Mouse (Mus musculus): ENCODE measurements around the gene Rfx1. TPM values are rescaled to one million over a fixed set of nuclear protein-coding genes. Genes with fewer than 3 reads are reported as not detected.

The Rfx1 gene
- polyA plus RNA-seq, 1 experiment from 2014 or later = 7.5 TPM

- Histone ChIP-seq H3K4me2 (no peak overlapping the region), H3K27ac (ENCODE audit: low read depth, low read length) (no peak overlapping the region), H3K4me1 (ENCODE audit: control insufficient read depth, insufficient read depth, low read length) (no peaks in the 10 kb centered on the region), H3K9me3 (replicated peaks; ENCODE audit: control insufficient read depth, low read length) (no peaks in the 10 kb centered on the region), H3K4me3 (ENCODE audit: low read depth, low read length) (no peak overlapping the region), H3K36me3 (ENCODE audit: control insufficient read depth, insufficient read depth, low read length) (peaks cover 25% of the 10 kb centered on the region), H3K27me3 (ENCODE audit: control insufficient read depth, insufficient read depth, low read length) (no peaks in the 10 kb centered on the region), H3K9ac (ENCODE audit: low read depth, low read length) (no peak overlapping the region)
- no peak for ATAC-seq (replicated peaks; ENCODE audit: insufficient number of reproducible peaks, low FRiP score, low TSS enrichment)
- WGBS (ENCODE audit: insufficient replicate concordance) = 87% methylated on average over 7 of the region's 7 CpGs
These were observed 20.5 kb downstream of the Rfx1 start for GRCm38 (mm10) chr8:84087156-84087555.

DNA sequence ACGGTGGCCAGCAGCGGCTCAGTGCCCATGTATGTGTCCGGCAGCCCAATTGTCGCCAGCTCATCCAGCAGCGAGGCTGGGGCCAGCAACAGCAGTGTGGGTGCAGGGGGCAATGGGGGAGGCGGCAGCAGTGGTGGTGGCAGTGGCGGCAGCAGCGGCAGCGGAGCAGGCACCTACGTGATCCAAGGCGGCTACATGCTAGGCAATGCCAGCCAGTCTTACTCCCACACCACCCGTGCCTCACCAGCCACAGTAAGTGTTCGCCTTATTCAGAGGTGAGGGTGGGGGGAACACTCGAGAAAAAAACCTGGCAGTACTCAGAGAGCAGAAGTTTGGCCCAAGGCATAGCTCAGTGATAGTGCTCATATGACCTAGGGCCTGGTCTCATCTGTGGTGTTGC, 21.2 kb downstream of the Rfx1 start:
- Histone ChIP-seq H3K9me3 (replicated peaks; ENCODE audit: control insufficient read depth, low read length) (no peaks in the 10 kb centered on the region), H3K27ac (ENCODE audit: low read depth, low read length) (no peak overlapping the region), H3K27me3 (ENCODE audit: control insufficient read depth, insufficient read depth, low read length) (no peaks in the 10 kb centered on the region), H3K4me2 (no peak overlapping the region), H3K4me1 (ENCODE audit: control insufficient read depth, insufficient read depth, low read length) (no peaks in the 10 kb centered on the region), H3K9ac (ENCODE audit: low read depth, low read length) (no peak overlapping the region), H3K36me3 (ENCODE audit: control insufficient read depth, insufficient read depth, low read length) (peaks cover 20% of the 10 kb centered on the region), H3K4me3 (ENCODE audit: low read depth, low read length) (no peak overlapping the region)
- no peak for ATAC-seq (replicated peaks; ENCODE audit: insufficient number of reproducible peaks, low FRiP score, low TSS enrichment)
- WGBS (ENCODE audit: insufficient replicate concordance) = 92% methylated on average over 14 of the region's 14 CpGs

DNA sequence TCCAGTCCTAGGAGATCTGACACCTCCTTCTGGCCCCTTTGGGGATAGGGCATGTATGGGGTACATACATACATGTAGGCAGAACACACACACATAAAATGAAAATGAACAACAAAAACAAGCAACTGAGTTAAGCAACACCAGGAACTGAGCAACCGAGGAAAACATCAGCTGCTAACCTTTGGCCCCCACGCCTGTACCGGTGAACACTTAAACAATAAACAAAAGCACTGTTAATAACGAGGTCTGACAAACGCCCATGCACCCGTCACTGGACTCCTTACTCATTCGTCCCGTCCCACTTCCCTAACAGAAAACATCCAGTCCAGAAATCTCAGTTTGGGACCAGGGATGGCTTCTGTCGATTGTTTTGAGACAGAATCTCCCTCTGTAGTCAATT, 22.6 kb downstream of the Rfx1 start:
- no peak overlapping the region for H3K4me3 ChIP-seq (ENCODE audit: low read depth, low read length)
- H3K9ac ChIP-seq (ENCODE audit: low read depth, low read length) = no peak overlapping the region
- H3K36me3 ChIP-seq (ENCODE audit: control insufficient read depth, insufficient read depth, low read length) = peaks cover 17% of the 10 kb centered on the region
- ATAC-seq (replicated peaks; ENCODE audit: insufficient number of reproducible peaks, low FRiP score, low TSS enrichment) = no peak
- H3K27ac ChIP-seq (ENCODE audit: low read depth, low read length) = no peak overlapping the region
- H3K4me2 ChIP-seq = no peak overlapping the region
- WGBS (ENCODE audit: insufficient replicate concordance) = 83% methylated on average over 9 of the region's 9 CpGs
- no peaks in the 10 kb centered on the region for H3K9me3 ChIP-seq (replicated peaks; ENCODE audit: control insufficient read depth, low read length)
- H3K4me1 ChIP-seq (ENCODE audit: control insufficient read depth, insufficient read depth, low read length) = no peaks in the 10 kb centered on the region
- H3K27me3 ChIP-seq (ENCODE audit: control insufficient read depth, insufficient read depth, low read length) = no peaks in the 10 kb centered on the region

DNA sequence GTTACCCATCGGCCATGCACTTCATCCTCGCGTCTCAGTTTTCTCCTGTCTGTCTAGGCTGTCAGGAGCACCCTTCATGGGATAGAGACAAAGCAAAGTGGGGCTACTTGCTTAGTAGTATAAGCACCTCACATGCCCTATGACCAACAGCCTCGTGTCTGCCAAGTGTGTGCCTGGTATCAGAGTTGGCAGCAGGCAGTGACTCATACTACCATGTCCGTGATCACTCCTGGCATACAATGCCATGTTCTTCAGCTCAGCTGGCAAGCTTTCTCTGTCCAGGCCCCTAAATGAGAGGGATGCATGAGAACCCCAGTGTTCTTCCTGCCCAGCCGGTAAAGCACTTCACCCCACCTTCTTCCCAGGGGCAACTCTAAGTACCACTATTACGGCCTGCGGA, 24.0 kb downstream of the Rfx1 start:
- Histone ChIP-seq H3K36me3 (ENCODE audit: control insufficient read depth, insufficient read depth, low read length) (peaks cover 22% of the 10 kb centered on the region), H3K4me1 (ENCODE audit: control insufficient read depth, insufficient read depth, low read length) (no peaks in the 10 kb centered on the region), H3K27me3 (ENCODE audit: control insufficient read depth, insufficient read depth, low read length) (no peaks in the 10 kb centered on the region), H3K4me3 (ENCODE audit: low read depth, low read length) (no peak overlapping the region), H3K4me2 (no peak overlapping the region), H3K9ac (ENCODE audit: low read depth, low read length) (no peak overlapping the region), H3K9me3 (replicated peaks; ENCODE audit: control insufficient read depth, low read length) (no peaks in the 10 kb centered on the region), H3K27ac (ENCODE audit: low read depth, low read length) (no peak overlapping the region)
- ATAC-seq (replicated peaks; ENCODE audit: insufficient number of reproducible peaks, low FRiP score, low TSS enrichment) = no peak
- 91% methylated on average over 8 of the region's 8 CpGs for WGBS (ENCODE audit: insufficient replicate concordance)

GRCm38 (mm10) chr8:84096061-84096460, 29.4 kb downstream of the Rfx1 start:
- Histone ChIP-seq H3K36me3 (ENCODE audit: control insufficient read depth, insufficient read depth, low read length) (peaks cover 27% of the 10 kb centered on the region), H3K4me2 (no peak overlapping the region), H3K4me1 (ENCODE audit: control insufficient read depth, insufficient read depth, low read length) (no peaks in the 10 kb centered on the region), H3K27me3 (ENCODE audit: control insufficient read depth, insufficient read depth, low read length) (no peaks in the 10 kb centered on the region), H3K27ac (ENCODE audit: low read depth, low read length) (no peak overlapping the region), H3K4me3 (ENCODE audit: low read depth, low read length) (no peak overlapping the region), H3K9me3 (replicated peaks; ENCODE audit: control insufficient read depth, low read length) (no peaks in the 10 kb centered on the region), H3K9ac (ENCODE audit: low read depth, low read length) (no peak overlapping the region)
- ATAC-seq (replicated peaks; ENCODE audit: insufficient number of reproducible peaks, low FRiP score, low TSS enrichment) = no peak
- WGBS (ENCODE audit: insufficient replicate concordance) = 75% methylated on average over 8 of the region's 8 CpGs

- H3K36me3 ChIP-seq (ENCODE audit: control insufficient read depth, insufficient read depth, low read length) = peaks cover 29% of the 10 kb centered on the region
- H3K27ac ChIP-seq (ENCODE audit: low read depth, low read length) = no peak overlapping the region
- no peak overlapping the region for H3K9ac ChIP-seq (ENCODE audit: low read depth, low read length)
- no peak overlapping the region for H3K4me2 ChIP-seq
- H3K4me1 ChIP-seq (ENCODE audit: control insufficient read depth, insufficient read depth, low read length) = peaks cover 7% of the 10 kb centered on the region
- no peak overlapping the region for H3K4me3 ChIP-seq (ENCODE audit: low read depth, low read length)
- no peaks in the 10 kb centered on the region for H3K27me3 ChIP-seq (ENCODE audit: control insufficient read depth, insufficient read depth, low read length)
- ATAC-seq (replicated peaks; ENCODE audit: insufficient number of reproducible peaks, low FRiP score, low TSS enrichment) = no peak
- no peaks in the 10 kb centered on the region for H3K9me3 ChIP-seq (replicated peaks; ENCODE audit: control insufficient read depth, low read length)
- WGBS (ENCODE audit: insufficient replicate concordance) = 93% methylated on average over 7 of the region's 7 CpGs
These were observed 31.7 kb downstream of the Rfx1 start for GRCm38 (mm10) chr8:84098376-84098775.

- ATAC-seq (replicated peaks; ENCODE audit: insufficient number of reproducible peaks, low FRiP score, low TSS enrichment) = no peak
- H3K27ac ChIP-seq (ENCODE audit: low read depth, low read length) = no peak overlapping the region
- peaks cover 18% of the 10 kb centered on the region for H3K36me3 ChIP-seq (ENCODE audit: control insufficient read depth, insufficient read depth, low read length)
- no peaks in the 10 kb centered on the region for H3K9me3 ChIP-seq (replicated peaks; ENCODE audit: control insufficient read depth, low read length)
- H3K4me3 ChIP-seq (ENCODE audit: low read depth, low read length) = no peak overlapping the region
- 93% methylated on average over 25 of the region's 25 CpGs for WGBS (ENCODE audit: insufficient replicate concordance)
- H3K4me1 ChIP-seq (ENCODE audit: control insufficient read depth, insufficient read depth, low read length) = peaks cover 13% of the 10 kb centered on the region
- no peak overlapping the region for H3K4me2 ChIP-seq
- no peak overlapping the region for H3K9ac ChIP-seq (ENCODE audit: low read depth, low read length)
- no peaks in the 10 kb centered on the region for H3K27me3 ChIP-seq (ENCODE audit: control insufficient read depth, insufficient read depth, low read length)
These were observed 35.0 kb downstream of the Rfx1 start for GRCm38 (mm10) chr8:84101476-84102270.

DNA sequence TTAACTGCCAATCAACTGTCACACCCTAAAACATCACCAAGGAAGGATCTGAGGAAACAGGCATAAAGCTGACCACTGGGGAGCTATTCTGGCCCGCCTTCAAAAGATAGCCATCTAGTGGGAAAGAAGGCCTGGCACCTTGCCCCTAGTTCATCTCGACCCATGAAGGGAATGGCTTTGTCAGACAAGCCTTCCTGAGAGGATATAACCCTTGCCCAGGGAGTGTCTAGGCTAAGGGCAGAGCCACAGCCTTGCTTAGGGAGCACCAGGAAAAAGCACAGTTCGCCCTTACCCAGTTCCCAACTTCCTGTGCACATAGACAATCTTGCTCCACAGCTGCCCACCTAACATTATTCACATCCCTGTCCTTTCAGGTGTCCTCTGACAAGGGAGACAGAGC, 37.0 kb downstream of the Rfx1 start:
- 63% methylated on average over 3 of the region's 3 CpGs for WGBS (ENCODE audit: insufficient replicate concordance)
- peak overlapping the region; percentile 76 for H3K4me2 ChIP-seq

GRCm38 (mm10) chr8:84104221-84104620, 37.6 kb downstream of the Rfx1 start:
- H3K9me3 ChIP-seq (replicated peaks; ENCODE audit: control insufficient read depth, low read length) = no peaks in the 10 kb centered on the region
- peaks cover 6% of the 10 kb centered on the region; the same call in 1 of the 2 replicates for H3K36me3 ChIP-seq (ENCODE audit: control insufficient read depth, insufficient read depth, low read length)
- peaks cover 13% of the 10 kb centered on the region for H3K4me1 ChIP-seq (ENCODE audit: control insufficient read depth, insufficient read depth, low read length)
- H3K4me3 ChIP-seq (ENCODE audit: low read depth, low read length) = peak overlapping the region; percentile 67
- 2% methylated on average over 21 of the region's 29 CpGs for WGBS (ENCODE audit: insufficient replicate concordance)
- peak overlapping the region; percentile 76 for H3K4me2 ChIP-seq
- peak overlapping the region; percentile 79 for H3K27ac ChIP-seq (ENCODE audit: low read depth, low read length)
- ATAC-seq (replicated peaks; ENCODE audit: insufficient number of reproducible peaks, low FRiP score, low TSS enrichment) = peak; percentile 82
- H3K9ac ChIP-seq (ENCODE audit: low read depth, low read length) = peak overlapping the region; percentile 81
- H3K27me3 ChIP-seq (ENCODE audit: control insufficient read depth, insufficient read depth, low read length) = no peaks in the 10 kb centered on the region

More for the DNA sequence above, 37.0 kb downstream of the Rfx1 start:
- Histone ChIP-seq H3K4me3 (ENCODE audit: low read depth, low read length) (peak overlapping the region; percentile 67), H3K9ac (ENCODE audit: low read depth, low read length) (peak overlapping the region; percentile 81), H3K36me3 (ENCODE audit: control insufficient read depth, insufficient read depth, low read length) (peaks cover 6% of the 10 kb centered on the region), H3K9me3 (replicated peaks; ENCODE audit: control insufficient read depth, low read length) (no peaks in the 10 kb centered on the region), H3K4me1 (ENCODE audit: control insufficient read depth, insufficient read depth, low read length) (peaks cover 13% of the 10 kb centered on the region), H3K27me3 (ENCODE audit: control insufficient read depth, insufficient read depth, low read length) (no peaks in the 10 kb centered on the region), H3K27ac (ENCODE audit: low read depth, low read length) (no peak overlapping the region)
- ATAC-seq (replicated peaks; ENCODE audit: insufficient number of reproducible peaks, low FRiP score, low TSS enrichment) = no peak

All from heart, embryonic 11.5 days (tissue).